Mouse (Mus musculus) regulatory T cell (primary cell): ENCODE measurements at regions not wholly inside any gene's neighbourhood (a gene's known extent, or its start where the extent isn't known, plus 50 kb on each side); places are given as distances from the start of the nearest gene placed in this dataset.
"Not testable (repeated sequence)": the region's sequence is repeated elsewhere in the genome, so short reads cannot be mapped to it uniquely, and the experiment has no call there.

Source experiments
- in situ Hi-C: fragments of 300-600 bp; cut with MboI, MseI; formaldehyde crosslinking; loops from one replicate; pipeline ENCODE4 v1.15.1; 2025; ENCODE audit warnings: high pct_unique_total_duplicates

DNA sequence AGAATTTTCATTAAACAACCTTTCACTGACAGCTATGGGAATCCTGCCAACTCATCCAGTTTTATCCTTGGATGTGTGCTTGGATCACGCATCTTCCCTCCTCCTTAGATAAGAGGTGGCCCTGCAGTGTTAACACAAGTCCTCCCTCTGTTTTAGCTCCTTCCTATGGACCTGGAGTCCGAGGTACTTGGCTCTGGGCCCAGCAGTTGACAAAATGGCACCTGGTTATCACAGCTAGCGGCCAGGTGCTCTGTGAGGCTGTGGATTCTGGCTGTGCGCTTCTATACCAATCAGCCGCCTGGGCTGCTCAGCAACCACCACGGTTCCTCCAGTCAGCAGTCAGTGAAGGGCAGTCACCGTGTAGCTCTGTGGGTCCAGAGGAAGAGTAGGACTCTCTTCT, 157.4 kb downstream of the Prdm2 start:
- in situ Hi-C loops = no loop called here

DNA sequence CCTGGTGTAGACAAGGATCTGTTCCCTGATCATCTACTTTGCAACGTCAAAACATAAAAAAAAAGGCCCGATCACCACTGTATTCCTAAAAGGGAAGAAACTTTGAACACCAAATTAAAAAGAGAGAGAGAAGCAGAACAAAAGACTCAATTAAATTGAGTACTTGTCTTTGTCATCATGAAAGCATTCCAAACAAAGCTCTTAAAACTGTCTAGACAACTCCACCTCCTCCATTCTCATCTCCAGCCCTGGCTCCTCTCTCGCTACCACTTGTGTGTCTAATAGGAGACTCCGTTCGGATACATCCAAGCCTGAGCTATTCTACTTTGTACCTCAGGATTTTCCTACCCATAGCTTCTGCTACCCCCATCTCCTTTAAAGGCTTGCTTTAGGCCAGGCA, 159.8 kb downstream of the Prdm2 start:
- in situ Hi-C loops = no loop called here

DNA sequence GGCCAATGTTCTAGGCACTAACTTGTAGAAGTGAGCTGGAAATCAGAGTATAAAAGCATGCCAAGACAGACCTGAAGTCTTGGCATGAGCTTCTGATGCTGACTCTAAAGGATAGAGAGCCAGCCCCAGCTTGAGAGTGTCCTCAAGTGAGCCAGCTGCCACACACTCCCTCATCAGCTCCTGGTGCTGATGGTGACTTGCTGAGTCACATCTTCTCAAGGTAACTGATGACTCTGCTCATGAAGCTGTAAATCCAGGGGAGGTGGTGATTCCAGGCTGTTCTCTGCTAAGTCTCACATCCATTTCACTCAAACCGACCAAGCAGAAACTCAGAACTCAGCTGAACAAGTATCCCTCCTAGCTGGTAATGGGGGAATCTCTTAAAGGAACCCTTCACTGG, 161.6 kb downstream of the Prdm2 start:
- in situ Hi-C loops = no loop called here

DNA sequence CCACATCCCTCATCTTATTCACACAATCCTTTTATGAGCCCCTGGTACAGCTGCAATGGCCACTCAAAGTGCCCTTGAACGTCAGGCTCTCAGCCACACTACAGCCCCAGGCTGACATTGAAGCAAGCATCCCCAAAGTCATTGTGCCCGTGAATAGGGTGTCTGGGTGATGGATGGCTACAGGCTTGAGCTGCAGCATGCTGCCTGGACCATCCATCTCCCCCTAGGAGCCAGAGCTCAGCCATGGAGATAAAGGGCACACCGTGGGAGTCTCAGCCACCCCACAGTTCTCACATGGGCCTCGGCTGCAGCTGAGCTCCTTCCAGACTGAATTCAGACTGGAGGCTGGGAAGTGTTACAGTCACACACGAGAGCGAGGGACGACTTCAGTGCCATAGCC, 167.6 kb downstream of the Prdm2 start:
- in situ Hi-C loops = no loop called here

DNA sequence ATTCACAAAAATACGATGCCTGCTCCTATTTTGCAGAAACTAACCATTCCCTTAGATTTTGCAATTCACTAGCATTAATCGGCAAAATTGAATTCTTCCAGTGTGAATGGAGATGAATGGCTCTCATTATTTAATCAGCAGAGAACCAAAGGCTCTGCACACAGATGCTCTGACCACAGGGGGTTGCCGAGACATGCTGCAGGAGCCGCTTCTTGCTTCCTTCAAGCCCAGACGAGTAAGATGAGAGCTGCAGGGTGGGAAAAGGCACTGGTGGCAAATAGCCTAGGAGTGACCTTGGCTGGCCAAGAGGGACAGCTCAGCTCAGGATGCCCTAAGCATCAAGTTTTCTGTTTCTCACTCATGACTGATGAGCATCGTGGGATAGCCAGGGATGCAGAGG, 170.0 kb downstream of the Prdm2 start:
- in situ Hi-C loops = no loop called here

DNA sequence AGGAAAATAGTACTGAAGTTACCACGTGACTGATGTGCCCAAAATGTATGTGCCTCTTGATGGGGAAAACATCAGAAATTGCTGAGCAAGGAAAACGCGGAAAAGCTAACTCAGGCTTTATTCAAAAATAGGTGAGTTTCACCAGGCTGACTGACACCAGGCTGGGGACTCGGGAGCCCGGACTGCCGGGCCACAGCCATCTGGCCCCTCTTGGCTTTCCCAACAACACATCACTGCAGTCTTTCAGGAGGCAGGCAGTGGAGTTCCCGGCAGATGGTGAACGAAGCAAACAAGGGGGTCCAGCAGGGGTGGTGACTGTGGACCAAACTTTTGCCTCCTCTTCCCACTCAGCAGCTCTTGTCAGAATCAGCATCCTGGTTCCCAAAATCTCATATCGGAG, 174.2 kb downstream of the Prdm2 start:
- in situ Hi-C loops = no loop called here

DNA sequence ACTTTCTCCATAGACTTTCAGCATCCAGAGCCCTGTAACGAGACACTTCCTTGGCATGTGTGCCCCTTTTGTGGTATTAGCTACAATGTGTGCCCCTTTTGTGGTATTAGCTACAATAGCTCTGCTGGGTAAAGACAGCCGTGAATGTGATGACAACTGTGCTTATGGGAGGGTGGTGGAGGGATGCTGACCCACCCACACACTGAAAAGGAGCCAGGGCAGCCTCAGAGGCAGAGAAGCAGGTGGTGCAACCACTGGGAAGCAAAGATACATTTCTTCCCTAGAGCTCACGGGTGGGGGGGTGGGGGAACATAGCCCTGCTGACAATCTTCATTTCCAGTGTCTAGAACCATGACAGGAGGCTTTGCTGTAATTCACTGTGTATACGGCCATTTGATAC, 176.1 kb downstream of the Prdm2 start:
- in situ Hi-C loops = no loop called here

DNA sequence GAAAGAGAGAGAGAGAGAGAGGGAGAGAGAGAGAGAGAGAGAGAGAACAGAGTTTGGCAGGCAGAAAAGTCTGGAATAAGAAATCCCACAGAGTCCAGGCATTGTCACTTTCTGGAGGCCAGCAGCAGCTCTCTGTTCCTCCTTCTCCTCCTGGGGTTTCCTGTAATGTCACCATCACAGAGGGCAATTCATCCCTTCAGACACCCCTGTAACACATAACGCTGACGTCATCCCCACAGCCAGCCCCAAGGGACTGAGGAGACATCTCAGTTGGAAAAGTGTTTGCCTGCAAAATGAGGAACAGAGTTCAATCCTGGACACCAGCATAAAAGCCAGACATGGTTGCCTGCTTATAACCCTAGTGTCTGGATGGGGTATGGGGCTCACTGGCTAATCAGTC, 177.7 kb downstream of the Prdm2 start:
- in situ Hi-C loops = not testable (repeated sequence)

DNA sequence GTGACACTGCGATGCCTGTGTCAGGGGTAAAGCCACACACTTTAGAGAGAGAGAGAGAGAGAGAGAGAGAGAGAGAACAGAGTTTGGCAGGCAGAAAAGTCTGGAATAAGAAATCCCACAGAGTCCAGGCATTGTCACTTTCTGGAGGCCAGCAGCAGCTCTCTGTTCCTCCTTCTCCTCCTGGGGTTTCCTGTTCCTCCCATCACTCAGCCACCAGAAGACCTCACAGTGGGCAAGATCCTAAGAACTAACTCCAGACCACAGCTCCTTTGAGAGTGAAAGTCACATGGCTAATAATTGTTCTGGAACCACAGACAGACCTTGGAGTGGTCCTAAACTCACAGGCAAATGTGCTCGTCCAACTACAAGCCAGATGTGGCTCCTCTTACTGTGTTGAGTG, 178.5 kb downstream of the Prdm2 start:
- in situ Hi-C loops = not testable (repeated sequence)

DNA sequence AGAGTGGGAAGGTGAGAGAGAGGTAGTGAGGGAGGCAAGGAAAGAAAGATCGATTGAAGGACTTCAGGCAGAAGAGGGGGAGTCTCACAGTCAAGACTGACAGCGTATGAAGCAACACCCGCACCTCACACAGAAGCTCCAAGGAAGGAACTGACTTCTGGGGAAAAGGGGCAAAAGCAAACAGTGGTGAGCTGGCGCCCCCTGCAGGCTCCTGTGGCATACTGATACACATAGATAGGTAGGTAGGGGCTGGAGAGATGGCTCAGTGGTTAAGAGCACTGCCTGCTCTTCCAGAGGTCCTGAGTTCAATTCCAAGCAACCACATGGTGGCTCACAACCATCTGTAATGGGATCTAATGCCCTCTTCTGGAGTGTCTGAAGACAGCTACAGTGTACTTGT, 183.0 kb downstream of the Prdm2 start:
- in situ Hi-C loops = loop anchor here (5.0 kb wide), 1 partner anchor 212 kb away; no protein-coding TSS in a partner anchor

DNA sequence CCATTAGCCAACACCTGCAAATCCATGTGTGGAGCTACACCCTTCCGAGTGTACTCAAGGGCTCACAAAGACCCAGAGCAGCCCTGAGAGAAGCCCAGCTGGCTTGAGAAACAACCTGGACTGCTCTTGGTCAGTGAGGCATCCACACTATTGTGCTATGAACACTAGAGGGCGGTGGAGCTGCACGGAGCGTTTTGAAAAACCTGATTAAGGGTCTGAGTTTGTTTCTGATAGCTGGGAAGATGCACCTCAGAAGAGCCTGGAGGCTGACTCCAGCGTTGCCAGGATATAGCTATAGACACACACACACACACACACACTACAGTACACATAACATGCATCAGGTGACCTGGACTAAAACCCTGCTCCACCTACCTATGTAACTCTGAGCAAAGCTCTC, 185.5 kb downstream of the Prdm2 start:
- in situ Hi-C loops = loop anchor here (5.0 kb wide), 1 partner anchor 215 kb away; no protein-coding TSS in a partner anchor

DNA sequence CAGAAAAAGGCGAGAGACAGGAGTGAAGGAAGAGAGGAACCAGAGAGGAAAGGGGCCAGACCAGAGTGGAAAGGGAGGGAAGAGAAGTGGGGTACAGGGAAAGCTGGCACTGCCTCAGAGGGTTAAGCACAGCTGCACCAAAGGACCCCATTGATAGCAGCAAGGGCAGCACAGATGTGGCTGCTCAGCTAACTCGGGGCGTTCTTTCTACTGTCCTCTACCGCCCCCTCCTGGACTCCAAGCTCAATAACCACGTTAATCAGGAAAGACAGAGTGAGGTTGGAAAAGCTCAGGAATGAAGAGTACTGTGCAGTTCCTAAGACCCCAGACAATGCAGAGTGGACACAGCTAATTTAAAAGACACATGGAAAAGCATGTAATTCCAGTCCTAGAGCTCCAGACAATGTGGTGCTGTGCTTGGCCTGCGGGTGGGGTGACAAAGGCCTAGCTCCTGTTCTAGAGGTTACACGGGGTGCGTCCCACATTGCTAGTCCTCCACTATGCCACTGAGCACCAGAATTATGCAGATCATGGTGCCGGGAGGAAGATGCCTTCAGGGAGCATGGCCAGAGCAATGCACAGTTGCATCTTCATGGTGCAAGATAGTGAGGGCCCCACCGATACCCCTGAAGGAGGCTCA, 191.4 kb downstream of the Prdm2 start:
- in situ Hi-C loops = no loop called here

DNA sequence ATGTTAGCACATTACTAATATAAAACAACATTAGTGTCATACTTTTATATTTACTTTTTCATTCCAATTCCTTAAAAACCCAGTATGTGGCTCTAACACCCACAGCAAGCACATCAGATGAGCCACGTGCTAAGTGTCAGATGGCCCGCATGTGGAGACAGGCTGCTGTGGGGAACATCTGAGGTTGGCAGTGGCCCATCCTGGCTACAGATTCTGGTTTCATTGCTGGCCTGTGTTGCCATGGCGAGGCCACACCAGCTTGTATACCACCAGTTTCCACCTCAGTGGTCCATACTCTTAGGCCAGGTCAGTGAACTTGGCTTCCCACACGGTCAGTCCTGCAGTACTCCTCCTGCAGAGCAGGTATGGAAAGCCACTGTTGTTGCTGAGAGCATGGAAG, 192.1 kb downstream of the Prdm2 start:
- in situ Hi-C loops = no loop called here

DNA sequence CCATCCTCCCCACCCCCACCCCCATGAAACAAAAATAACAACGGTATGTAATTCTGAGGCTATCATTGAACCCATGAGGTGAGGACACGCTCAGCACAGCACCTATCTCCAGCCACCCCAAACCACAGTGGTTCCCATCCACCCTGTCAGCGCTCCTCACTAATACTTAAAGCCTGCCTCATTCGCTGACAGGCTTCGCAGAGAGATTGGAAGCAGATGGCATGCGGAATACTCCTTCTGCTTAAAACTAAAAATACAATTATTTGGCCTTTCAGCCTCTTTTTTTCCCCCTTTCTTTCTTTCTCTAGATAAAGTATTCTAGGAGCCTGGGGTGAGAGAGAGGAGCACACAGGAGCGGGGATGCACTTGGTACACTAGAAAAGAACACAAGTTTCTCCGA, 199.9 kb downstream of the Prdm2 start:
- in situ Hi-C loops = no loop called here

DNA sequence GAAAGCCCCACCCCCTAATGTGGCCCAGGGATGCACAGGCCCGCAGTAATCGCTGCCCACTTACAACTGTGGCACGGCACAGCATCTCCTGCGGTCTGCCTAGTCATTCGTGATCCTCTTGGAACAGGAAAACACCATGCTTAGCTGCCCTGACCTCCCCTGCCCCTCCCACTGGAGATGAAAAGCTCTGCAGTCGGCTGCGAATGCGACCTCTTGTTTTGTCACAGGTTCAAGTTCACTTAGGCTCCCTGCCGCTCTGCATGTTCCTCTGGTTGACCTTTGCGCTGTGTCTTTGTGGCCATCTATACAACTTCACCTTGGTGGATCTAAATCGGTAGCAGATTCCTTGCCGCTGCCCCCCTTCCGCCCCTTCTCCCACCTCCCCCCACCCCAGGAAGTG, 210.8 kb downstream of the Prdm2 start:
- in situ Hi-C loops = no loop called here

DNA sequence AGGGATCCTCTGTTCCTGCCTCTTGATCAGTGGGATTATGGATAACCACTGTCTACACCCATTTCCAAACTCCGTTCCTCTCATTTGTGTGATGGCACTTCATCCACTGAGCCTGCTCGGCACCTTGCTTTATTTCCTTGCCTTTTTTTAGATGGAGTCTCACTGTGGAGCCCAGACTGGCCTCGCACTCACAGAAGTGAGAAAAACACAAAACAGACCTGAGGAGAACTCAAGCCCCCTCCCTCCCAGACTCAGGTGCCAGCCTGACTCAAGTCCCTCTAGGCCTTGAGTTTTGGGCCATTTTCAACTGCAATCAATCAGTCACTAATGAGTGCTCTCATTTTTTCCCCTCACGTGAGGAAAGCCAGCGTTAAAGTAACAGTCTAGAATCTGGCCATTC, 211.3 kb downstream of the Prdm2 start:
- in situ Hi-C loops = no loop called here

DNA sequence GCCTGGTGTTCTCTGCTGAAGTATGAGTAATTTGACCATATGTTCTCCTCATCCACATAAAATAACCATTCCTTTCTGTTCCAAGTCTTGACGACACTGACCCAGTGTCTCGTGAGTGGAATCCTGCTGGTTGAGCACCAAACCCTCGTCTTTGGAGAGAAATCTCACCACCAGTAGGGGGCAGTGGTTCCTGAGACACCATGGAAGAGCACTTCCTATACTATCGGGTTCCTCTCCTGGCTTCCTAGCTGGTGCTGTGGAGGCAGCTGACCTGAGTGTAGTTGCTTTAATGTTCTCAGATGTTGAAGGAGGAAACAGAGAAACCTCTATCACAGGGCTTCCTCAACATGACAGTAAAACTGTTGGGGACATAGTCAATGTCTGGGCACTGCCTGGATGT, 216.4 kb downstream of the Prdm2 start:
- in situ Hi-C loops = no loop called here

DNA sequence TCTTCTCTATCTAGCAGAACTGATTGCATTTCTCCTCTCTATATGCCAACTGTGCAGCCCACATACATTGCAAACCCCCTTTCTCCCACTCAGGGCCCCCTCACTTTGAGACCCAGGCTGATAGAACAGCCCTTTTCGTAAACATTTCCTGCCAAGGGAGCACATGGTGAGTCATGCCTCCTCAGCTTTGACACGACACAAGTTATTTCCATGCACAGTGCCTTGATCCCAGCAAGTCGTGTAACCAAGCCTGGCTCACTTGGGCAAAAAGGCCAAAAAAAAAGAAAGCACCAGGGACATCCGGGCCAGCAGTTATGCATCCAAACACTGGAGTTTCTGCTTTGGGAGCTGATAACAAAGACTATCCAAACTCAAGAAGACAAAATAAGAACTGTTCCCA, 221.4 kb downstream of the Prdm2 start:
- in situ Hi-C loops = no loop called here

DNA sequence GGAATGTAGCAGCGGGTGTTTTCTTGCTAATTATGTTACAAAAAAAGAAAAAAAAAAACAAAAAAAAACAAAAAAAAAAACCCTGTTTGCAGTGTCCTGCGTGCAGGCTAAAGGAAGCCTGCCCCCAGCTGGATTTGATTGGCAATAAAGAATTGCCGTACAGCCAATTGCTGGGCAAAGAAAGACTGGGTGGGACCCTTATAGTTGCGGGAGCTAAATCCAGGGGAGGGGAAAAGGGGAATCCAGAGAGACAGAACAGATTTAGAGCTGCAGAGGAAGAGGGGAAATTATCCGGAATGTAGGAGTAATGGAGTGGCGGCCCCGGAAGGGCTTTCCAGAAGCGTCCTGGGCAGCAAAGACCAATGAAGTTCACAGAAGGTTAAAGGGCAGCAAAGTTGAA, 223.6 kb downstream of the Prdm2 start:
- in situ Hi-C loops = no loop called here

DNA sequence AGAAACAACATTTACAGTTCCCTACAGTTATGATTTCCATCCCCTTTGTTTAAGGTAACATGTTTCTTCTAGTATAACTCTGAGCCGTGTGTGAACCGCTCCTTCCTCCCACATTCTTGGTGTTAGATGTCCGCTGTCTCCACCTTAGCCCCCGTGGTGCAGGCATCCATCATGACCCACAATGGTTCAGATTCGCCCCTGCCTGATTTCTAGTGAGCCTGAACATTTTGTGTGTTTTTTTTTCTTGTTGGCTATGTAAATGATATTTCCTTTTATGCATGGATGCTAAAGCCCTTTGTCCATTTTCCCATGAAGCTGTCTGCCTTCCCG, 229.5 kb downstream of the Prdm2 start:
- in situ Hi-C loops = no loop called here

DNA sequence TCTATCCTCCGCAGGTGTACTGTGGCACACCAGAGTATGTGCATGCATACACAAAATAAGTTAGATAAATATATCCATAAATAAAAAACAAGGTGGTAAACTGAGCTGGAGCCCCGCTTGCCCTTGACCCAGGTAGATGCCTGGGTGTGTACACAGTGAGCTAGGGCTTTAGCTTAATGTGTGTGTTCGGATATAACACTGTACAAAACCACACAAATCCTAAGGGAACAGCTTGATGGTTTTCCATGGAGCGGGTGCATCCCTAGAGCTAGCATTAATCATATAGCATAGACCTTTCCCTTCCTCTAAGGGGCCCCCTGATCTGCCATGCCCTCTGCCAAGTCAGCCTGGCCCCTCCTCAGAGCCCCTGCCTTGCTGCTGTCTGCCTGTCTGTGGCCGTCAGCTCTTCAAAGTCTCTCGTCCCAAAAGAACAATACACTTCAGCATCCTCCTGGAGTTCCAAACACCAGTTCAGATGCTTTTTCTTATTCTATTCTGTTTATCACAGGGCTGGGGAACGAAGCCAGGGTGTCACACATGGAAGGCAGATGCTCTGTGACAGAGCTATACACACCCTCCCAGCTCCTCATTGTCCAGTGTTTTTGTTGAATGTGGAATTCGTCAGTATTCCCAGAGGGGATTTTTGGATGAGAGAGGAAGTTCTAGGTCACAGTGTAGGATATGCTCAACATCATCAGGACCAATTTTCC, 230.1 kb downstream of the Prdm2 start:
- in situ Hi-C loops = no loop called here

DNA sequence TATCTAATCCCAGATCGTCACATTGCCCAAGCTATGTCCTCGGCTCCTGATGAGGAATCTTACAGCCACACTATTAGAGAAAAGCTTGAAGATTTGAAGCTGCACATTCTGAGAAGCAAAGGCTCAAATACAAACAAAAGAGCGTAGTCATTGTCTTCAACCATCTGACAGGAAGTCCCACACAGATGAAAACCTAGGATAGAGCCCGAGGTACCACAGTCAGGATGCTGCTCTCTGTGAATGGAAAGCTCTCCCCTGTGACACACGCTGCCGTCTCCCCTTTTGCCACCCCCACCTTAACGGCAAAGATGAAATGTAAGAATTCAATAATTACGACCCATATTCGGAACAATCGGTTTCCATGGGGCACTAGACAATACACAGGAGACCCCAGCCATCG, 237.2 kb downstream of the Prdm2 start:
- in situ Hi-C loops = no loop called here

DNA sequence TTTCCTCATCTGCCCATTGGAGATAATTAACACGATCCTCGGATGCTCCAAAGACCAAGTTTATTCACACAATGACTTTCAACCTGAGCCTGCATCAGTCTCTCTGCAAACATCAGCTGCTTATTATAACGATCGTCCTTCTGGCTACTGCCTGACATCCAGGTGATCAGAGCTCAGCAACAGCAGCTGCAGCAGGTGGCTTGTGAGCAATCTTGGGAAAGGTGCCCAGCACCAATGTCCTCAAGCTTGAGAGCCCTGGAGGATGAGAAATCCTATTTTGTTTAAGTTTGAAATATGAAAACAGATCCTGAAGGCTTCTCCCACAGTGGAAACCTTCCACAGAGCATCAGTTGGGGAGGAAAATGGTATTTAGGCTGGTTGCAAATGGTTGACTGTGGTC, 242.8 kb downstream of the Prdm2 start:
- in situ Hi-C loops = no loop called here

DNA sequence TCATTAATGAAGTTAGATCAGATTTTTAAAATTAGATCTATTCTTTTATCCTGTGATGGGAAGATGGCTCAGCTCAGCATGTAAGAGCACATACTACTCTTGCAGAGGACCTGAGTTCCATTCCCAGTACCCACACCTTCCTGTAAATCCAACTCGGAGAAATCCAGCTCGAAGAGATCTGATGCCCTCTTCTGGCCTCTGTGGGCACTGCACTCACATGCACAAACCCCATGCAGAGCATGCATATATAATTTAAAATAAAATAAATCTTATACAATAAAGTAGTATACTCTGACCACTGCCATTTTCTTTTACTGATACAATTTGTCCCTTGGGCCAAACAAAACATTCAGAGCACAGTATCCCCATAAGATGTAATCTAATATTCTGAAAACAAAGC, 245.2 kb downstream of the Prdm2 start:
- in situ Hi-C loops = no loop called here
